Mouse (Mus musculus): ENCODE measurements around the gene Tenm3. TPM values are rescaled to one million over a fixed set of nuclear protein-coding genes. Genes with fewer than 3 reads are reported as not detected.

Gene Tenm3
- total and polyA plus RNA-seq, 3 experiments: 0.03 to 0.08 (median 0.07) TPM

DNA sequence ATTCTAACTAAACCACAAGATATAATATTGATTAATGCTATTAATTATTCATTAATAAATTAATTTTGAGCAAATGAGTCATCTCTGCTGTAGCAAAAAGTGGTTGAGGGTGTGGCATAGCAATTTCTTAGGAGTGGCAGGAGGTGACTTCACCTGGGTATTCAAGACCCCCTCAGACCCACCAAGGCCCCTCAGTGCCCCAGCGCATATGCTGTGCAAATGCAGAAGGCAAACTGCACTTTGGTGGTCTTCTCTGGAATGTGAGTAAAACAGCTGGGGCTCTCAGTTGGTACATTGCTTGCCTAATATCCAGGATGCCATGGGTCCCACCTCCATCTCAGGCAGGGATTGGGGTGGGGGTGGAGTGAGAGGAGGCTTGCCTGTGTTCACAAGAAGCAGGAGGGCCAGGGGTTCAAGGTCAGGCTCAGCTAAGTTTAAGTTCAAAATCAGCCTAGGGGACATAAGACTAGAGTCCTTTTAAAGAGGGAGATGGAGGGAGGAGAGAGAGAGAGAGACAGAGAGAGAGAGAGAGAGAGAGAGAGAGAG lies 31.5 kb downstream of the Tenm3 start:
- Histone ChIP-seq H3K4me1 (ENCODE audit: control insufficient read depth in 1 of 2, insufficient read depth in 2 of 2) (no peaks in the 10 kb centered on the region), H3K27me3 (replicated peaks) (no peaks in the 10 kb centered on the region), H3K36me3 (replicated peaks in 1 of 2; ENCODE audit: control insufficient read depth in 1 of 2, insufficient read depth in 1 of 2, low read length in 1 of 2) (no peaks in the 10 kb centered on the region), H3K9me3 (replicated peaks; ENCODE audit: low read length) (peaks cover 40% of the 10 kb centered on the region), H3K9ac (ENCODE audit: insufficient read depth, low read depth) (no peak overlapping the region), H3K4me3 (replicated peaks in 1 of 3; ENCODE audit: low read depth in 2 of 3, low read length in 2 of 3, poor library complexity in 1 of 3) (no peak overlapping the region), H3K27ac (ENCODE audit: insufficient read depth, low read depth) (no peak overlapping the region), H3K4me2 (ENCODE audit: insufficient read depth, low read depth, poor library complexity, severe bottlenecking) (no peak overlapping the region), H3K79me2 (replicated peaks; ENCODE audit: control insufficient read depth, extremely low read depth, insufficient read depth, poor library complexity, severe bottlenecking) (no peaks in the 10 kb centered on the region)
- no peak for DNase-seq (ENCODE audit: extremely low read depth)
- dilution Hi-C loops (cut with MboI; ENCODE audit: extremely low pct_ligation_motif_present, extremely low pct_unique_long_range_greater_than_20kb, low sequenced_read_pairs) (no loop called here), in situ Hi-C loops (cut with MboI; ENCODE audit: low pct_ligation_motif_present, low pct_unique_long_range_greater_than_20kb, low sequenced_read_pairs) (no loop called here)
- TF ChIP-seq SMC3 (IDR thresholded peaks at IDR 0.05; ENCODE audit: low read depth, low read length): no peak
- no peak for TF ChIP-seq KAT2A (IDR thresholded peaks at IDR 0.05; ENCODE audit: insufficient replicate concordance, low read length)
- no peak for TF ChIP-seq MAZ (IDR thresholded peaks at IDR 0.05; ENCODE audit: low read depth, low read length)
- TF ChIP-seq MEF2A (IDR thresholded peaks at IDR 0.05; ENCODE audit: borderline replicate concordance, low read depth, low read length): no peak
- no peak for TF ChIP-seq CHD1 (IDR thresholded peaks at IDR 0.05; ENCODE audit: low read depth, low read length)
- TF ChIP-seq TCF12 (IDR thresholded peaks at IDR 0.05; ENCODE audit: low read depth, low read length): no peak
- no peak for TF ChIP-seq POLR2AphosphoS2 (IDR thresholded peaks at IDR 0.05; ENCODE audit: low read depth, low read length)

DNA sequence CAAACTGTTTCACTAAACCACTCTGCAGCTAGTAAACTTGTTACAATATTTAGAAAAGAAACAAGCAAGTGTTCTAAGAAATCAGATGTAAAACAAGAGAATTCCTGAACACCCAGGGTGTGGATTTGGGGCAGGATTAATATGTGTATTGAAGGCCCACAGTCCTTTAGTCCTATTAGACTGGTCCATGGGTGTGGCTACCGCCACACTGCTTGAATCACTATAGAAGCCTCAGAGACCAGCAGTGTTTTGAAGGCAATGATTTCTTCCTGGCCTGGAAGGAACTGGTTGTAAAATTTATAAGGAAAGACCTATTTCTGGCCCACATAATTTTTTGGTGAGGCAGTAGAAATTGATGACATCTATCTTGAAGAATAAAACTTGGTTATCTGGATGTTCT lies 33.1 kb downstream of the Tenm3 start:
- H3K4me2 ChIP-seq (ENCODE audit: insufficient read depth, low read depth, poor library complexity, severe bottlenecking): no peak overlapping the region
- dilution Hi-C loops (cut with MboI; ENCODE audit: extremely low pct_ligation_motif_present, extremely low pct_unique_long_range_greater_than_20kb, low sequenced_read_pairs): no loop called here
- no peaks in the 10 kb centered on the region for H3K27me3 ChIP-seq (replicated peaks)
- H3K9ac ChIP-seq (ENCODE audit: insufficient read depth, low read depth): no peak overlapping the region
- in situ Hi-C loops (cut with MboI; ENCODE audit: low pct_ligation_motif_present, low pct_unique_long_range_greater_than_20kb, low sequenced_read_pairs): no loop called here
- TF ChIP-seq UBTF (IDR thresholded peaks at IDR 0.05; ENCODE audit: low read depth, low read length) (no peak), USF2 (conservative IDR thresholded peaks at IDR 0.05; ENCODE audit: low read depth, low read length) (no peak), IRF4 (IDR thresholded peaks at IDR 0.05; ENCODE audit: low read depth, low read length) (no peak), RCOR1 (conservative IDR thresholded peaks at IDR 0.05; ENCODE audit: low read depth, low read length) (no peak), MEF2A (IDR thresholded peaks at IDR 0.05; ENCODE audit: borderline replicate concordance, low read depth, low read length) (no peak), POLR2AphosphoS2 (IDR thresholded peaks at IDR 0.05; ENCODE audit: low read depth, low read length) (no peak), NRF1 (IDR thresholded peaks at IDR 0.05; ENCODE audit: low read depth, low read length) (no peak)
- H3K27ac ChIP-seq (ENCODE audit: insufficient read depth, low read depth): no peak overlapping the region
- H3K4me1 ChIP-seq (ENCODE audit: control insufficient read depth in 1 of 2, insufficient read depth in 2 of 2): no peaks in the 10 kb centered on the region
- H3K79me2 ChIP-seq (replicated peaks; ENCODE audit: control insufficient read depth, extremely low read depth, insufficient read depth, poor library complexity, severe bottlenecking): no peaks in the 10 kb centered on the region
- DNase-seq (ENCODE audit: extremely low read depth): no peak
- no peaks in the 10 kb centered on the region for H3K36me3 ChIP-seq (replicated peaks in 1 of 2; ENCODE audit: control insufficient read depth in 1 of 2, insufficient read depth in 1 of 2, low read length in 1 of 2)
- H3K4me3 ChIP-seq (replicated peaks in 1 of 3; ENCODE audit: low read depth in 2 of 3, low read length in 2 of 3, poor library complexity in 1 of 3): no peak overlapping the region
- H3K9me3 ChIP-seq (replicated peaks; ENCODE audit: low read length): peaks cover 43% of the 10 kb centered on the region

- Histone ChIP-seq H3K27ac (ENCODE audit: insufficient read depth, low read depth) (no peak overlapping the region), H3K9ac (ENCODE audit: insufficient read depth, low read depth) (no peak overlapping the region), H3K4me1 (ENCODE audit: control insufficient read depth in 1 of 2, insufficient read depth in 2 of 2) (no peaks in the 10 kb centered on the region), H3K4me3 (replicated peaks in 1 of 3; ENCODE audit: low read depth in 2 of 3, low read length in 2 of 3, poor library complexity in 1 of 3) (no peak overlapping the region), H3K9me3 (replicated peaks; ENCODE audit: low read length) (peaks cover 47% of the 10 kb centered on the region), H3K36me3 (replicated peaks in 1 of 2; ENCODE audit: control insufficient read depth in 1 of 2, insufficient read depth in 1 of 2, low read length in 1 of 2) (no peaks in the 10 kb centered on the region), H3K27me3 (replicated peaks) (no peaks in the 10 kb centered on the region), H3K79me2 (replicated peaks; ENCODE audit: control insufficient read depth, extremely low read depth, insufficient read depth, poor library complexity, severe bottlenecking) (no peaks in the 10 kb centered on the region), H3K4me2 (ENCODE audit: insufficient read depth, low read depth, poor library complexity, severe bottlenecking) (no peak overlapping the region)
- DNase-seq (ENCODE audit: extremely low read depth): no peak
- dilution Hi-C loops (cut with MboI; ENCODE audit: extremely low pct_ligation_motif_present, extremely low pct_unique_long_range_greater_than_20kb, low sequenced_read_pairs) (no loop called here), in situ Hi-C loops (cut with MboI; ENCODE audit: low pct_ligation_motif_present, low pct_unique_long_range_greater_than_20kb, low sequenced_read_pairs) (no loop called here)
- TF ChIP-seq ETS1 (conservative IDR thresholded peaks at IDR 0.05; ENCODE audit: low read depth, low read length) (no peak), ZMIZ1 (IDR thresholded peaks at IDR 0.05; ENCODE audit: low read depth, low read length) (no peak), HCFC1 (IDR thresholded peaks at IDR 0.05; ENCODE audit: low read depth, low read length) (no peak), ZNF384 (IDR thresholded peaks at IDR 0.05; ENCODE audit: low read depth, low read length) (no peak), JUN (IDR thresholded peaks at IDR 0.05; ENCODE audit: insufficient read depth, low read depth, low read length) (no peak), JUND (conservative IDR thresholded peaks at IDR 0.05; ENCODE audit: low read depth, low read length) (no peak), E2F4 (IDR thresholded peaks at IDR 0.05; ENCODE audit: insufficient replicate concordance, low read depth, low read length) (no peak), USF1 (IDR thresholded peaks at IDR 0.05; ENCODE audit: low read depth, low read length) (no peak), MXI1 (IDR thresholded peaks at IDR 0.05; ENCODE audit: low read depth, low read length) (no peak), CTCF (conservative IDR thresholded peaks at IDR 0.05 in 1 of 2, IDR thresholded peaks at IDR 0.05 in 1 of 2; ENCODE audit: low read depth in 2 of 2, low read length in 2 of 2) (no peak), MAX (IDR thresholded peaks at IDR 0.05; ENCODE audit: low read length) (no peak), POLR2A (IDR thresholded peaks at IDR 0.05; ENCODE audit: low read depth, low read length) (no peak), SIN3A (IDR thresholded peaks at IDR 0.05; ENCODE audit: low read length) (no peak), POLR2AphosphoS2 (IDR thresholded peaks at IDR 0.05; ENCODE audit: low read depth, low read length) (no peak)
These were observed 34.6 kb downstream of the Tenm3 start for GRCm38 (mm10) chr8:48809104-48809503.

Data from CH12.LX (cell line).